Mouse (Mus musculus) neural tube, postnatal 0 days (tissue): ENCODE results near the gene Gm3415. TPM values are rescaled to one million over a fixed set of nuclear protein-coding genes. Genes with fewer than 3 reads are reported as not detected.

Experiments
- polyA plus RNA-seq: library from polyadenylated mRNA; unstranded; fragments of >200 nt; fragmentation: Nextera tagmentation; extraction: Ambion mirVana; gene quantifications from 2 replicates; pipeline ENCODE4 v1.2.1, GENCODE M21; 2015

Gene Gm3415
- not detected in 2 replicates for polyA plus RNA-seq

DNA sequence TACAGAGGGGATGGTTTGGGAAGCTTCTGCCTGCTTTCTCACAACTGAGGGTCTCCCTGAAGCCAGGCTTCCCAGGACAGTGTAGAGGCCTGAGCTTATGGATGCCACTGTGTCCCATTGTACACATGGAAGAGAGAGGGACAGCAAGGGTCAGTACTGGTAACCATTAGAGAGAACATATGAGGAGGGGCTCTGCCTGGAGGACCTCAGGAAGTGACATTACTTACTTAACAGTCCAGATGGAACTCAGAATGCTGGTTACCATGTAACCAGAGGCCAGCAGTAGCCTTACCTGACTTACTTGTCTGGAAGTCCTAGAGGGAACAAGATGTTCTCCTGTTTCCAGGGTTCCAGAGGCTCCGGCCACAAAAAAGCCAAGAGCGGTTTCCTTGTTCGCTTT, at the start of gene Gm3415:
TSS of gene Gm3415 (plus strand) at position 301 of the 400 bp plus-strand sequence.

DNA sequence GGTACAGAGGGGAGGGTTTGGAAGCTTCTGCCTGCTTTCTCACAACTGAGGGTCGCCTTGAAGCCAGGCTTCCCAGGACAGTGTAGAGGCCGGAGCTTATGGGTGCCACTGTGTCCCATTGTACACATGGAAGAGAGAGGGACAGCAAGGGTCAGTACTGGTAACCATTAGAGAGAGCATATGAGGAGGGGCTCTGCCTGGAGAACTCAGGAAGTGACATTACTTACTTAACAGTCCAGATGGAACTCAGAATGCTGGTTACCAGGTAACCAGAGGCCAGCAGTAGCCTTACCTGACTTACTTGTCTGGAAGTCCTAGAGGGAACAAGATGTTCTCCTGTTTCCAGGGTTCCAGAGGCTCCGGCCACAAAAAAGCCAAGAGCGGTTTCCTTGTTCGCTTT, 42.1 kb upstream of the Gm3415 start, which contains the start of gene Gm3402:
TSS of gene Gm3402 (plus strand) at position 301 of the 400 bp plus-strand sequence.

DNA sequence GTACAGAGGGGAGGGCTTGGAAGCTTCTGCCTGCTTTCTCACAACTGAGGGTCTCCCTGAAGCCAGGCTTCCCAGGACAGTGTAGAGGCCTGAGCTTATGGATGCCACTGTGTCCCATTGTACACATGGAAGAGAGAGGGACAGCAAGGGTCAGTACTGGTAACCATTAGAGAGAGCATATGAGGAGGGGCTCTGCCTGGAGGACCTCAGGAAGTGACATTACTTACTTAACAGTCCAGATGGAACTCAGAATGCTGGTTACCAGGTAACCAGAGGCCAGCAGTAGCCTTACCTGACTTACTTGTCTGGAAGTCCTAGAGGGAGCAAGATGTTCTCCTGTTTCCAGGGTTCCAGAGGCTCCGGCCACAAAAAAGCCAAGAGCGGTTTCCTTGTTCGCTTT, 30.4 kb upstream of the Gm3415 start, which contains the start of gene Gm3404:
TSS of gene Gm3404 (plus strand) at position 301 of the 400 bp plus-strand sequence.

DNA sequence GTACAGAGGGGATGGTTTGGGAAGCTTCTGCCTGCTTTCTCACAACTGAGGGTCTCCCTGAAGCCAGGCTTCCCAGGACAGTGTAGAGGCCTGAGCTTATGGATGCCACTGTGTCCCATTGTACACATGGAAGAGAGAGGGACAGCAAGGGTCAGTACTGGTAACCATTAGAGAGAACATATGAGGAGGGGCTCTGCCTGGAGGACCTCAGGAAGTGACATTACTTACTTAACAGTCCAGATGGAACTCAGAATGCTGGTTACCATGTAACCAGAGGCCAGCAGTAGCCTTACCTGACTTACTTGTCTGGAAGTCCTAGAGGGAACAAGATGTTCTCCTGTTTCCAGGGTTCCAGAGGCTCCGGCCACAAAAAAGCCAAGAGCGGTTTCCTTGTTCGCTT, 18.6 kb upstream of the Gm3415 start, which contains the start of gene Gm3409:
TSS of gene Gm3409 (plus strand) at position 301 of the 400 bp plus-strand sequence.

DNA sequence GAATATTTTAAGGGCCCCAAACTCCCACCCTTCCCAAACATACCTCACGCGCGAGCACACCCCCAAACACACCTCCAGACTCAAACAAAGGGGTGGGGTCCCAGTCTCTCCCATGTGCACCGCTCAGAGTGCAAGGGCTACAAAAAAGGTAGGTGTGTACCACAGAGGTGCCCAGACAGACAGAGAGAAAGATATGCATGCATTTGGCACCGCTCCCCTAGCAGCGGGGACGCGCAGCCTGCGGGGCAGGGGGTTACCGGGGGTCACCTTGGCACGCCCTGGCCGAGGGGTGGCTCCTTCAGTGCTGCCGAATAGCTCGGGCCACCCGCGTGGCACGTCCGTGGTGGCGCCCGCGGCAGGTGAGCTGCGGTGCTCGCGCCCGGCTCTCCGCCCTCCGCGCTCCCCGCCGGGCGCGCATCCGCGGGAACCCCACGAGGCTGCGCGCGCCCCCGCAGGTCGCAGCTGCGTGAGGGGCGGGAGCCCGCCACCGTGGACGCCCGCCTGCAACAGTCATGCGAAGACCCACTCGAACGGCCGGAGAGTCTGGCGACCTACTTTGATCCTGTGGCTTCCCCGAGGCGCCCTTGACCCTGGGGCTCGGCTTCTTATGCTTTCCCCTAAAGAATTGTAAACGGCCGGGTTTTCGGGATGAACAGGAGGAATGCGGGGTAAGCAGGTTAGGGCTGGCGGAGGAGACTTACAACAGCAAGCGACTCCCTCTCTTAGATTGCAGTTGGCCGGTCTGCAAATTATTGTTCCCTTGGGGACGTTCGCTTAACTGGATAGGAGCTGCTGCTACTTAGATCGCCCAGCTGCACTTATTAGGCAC, 28.8 kb downstream of the Gm3415 start, which contains the start of gene Gpr12:
TSS of gene Gpr12 (minus strand) at position 762 of the 829 bp plus-strand sequence.

Other genes with a start within 250 kb of the Gm3415 start
- gene Wasf3, start 171.2 kb upstream of the Gm3415 start, polyA plus RNA-seq: 20.2 and 21.5 TPM in 2 replicates
- gene Gm6408, start 74.2 kb upstream of the Gm3415 start, polyA plus RNA-seq: not detected in 2 replicates
- gene Gm6370, start 64.8 kb upstream of the Gm3415 start, polyA plus RNA-seq: not detected in 2 replicates
- gene 4930449I24Rik, start 53.7 kb upstream of the Gm3415 start, polyA plus RNA-seq: not detected in 2 replicates
- not detected in 2 replicates for gene Gm3402, start 42.0 kb upstream of the Gm3415 start, polyA plus RNA-seq
- gene Gm3404, start 30.3 kb upstream of the Gm3415 start, polyA plus RNA-seq: not detected in 2 replicates
- gene Gm3409, start 18.5 kb upstream of the Gm3415 start, polyA plus RNA-seq: not detected in 2 replicates
- 26.6 and 31.3 TPM in 2 replicates for gene Gpr12, start 29.1 kb downstream of the Gm3415 start, polyA plus RNA-seq
- 14.4 and 15.0 TPM in 2 replicates for gene Usp12, start 238.9 kb downstream of the Gm3415 start, polyA plus RNA-seq